Mouse (Mus musculus) layer of hippocampus, adult 9-10 months (tissue): ENCODE results near the gene A930004D18Rik.

Experiments used
- DNase-seq: peaks from one replicate; pipeline ENCODE4 v3.0.0; 2022; ENCODE audit warnings: low spot score

Gene A930004D18Rik

GRCm38 (mm10) chr2:18053243-18053950 lies 15.9 kb upstream of the A930004D18Rik start:
- no peak for DNase-seq

GRCm38 (mm10) chr2:18052581-18052980 lies 15.0 kb upstream of the A930004D18Rik start:
- no peak for DNase-seq

- no peak for DNase-seq
These were observed 14.3 kb upstream of the A930004D18Rik start for GRCm38 (mm10) chr2:18051831-18052170.

- DNase-seq = no peak
These were observed 13.7 kb upstream of the A930004D18Rik start for GRCm38 (mm10) chr2:18051026-18051830.

GRCm38 (mm10) chr2:18050541-18050985 lies 13.0 kb upstream of the A930004D18Rik start:
- no peak for DNase-seq

GRCm38 (mm10) chr2:18050018-18050417 lies 12.5 kb upstream of the A930004D18Rik start:
- DNase-seq = no peak

- no peak for DNase-seq
These were observed 11.8 kb upstream of the A930004D18Rik start for GRCm38 (mm10) chr2:18049279-18049821.

GRCm38 (mm10) chr2:18048453-18049075 lies 11.0 kb upstream of the A930004D18Rik start, which contains the start of gene Skida1:
TSS of gene Skida1 (minus strand) at chr2:18049051.
- DNase-seq = no peak

GRCm38 (mm10) chr2:18047646-18048452 lies 10.3 kb upstream of the A930004D18Rik start:
- no peak for DNase-seq

- DNase-seq = no peak
These were observed 9.5 kb upstream of the A930004D18Rik start for GRCm38 (mm10) chr2:18046758-18047645.

- DNase-seq = no peak
These were observed 8.6 kb upstream of the A930004D18Rik start for GRCm38 (mm10) chr2:18046186-18046585.

GRCm38 (mm10) chr2:18045781-18046181 lies 8.2 kb upstream of the A930004D18Rik start:
- DNase-seq = no peak

- DNase-seq = no peak
These were observed 7.7 kb upstream of the A930004D18Rik start for GRCm38 (mm10) chr2:18045143-18045780.

- no peak for DNase-seq
These were observed 3.8 kb upstream of the A930004D18Rik start for GRCm38 (mm10) chr2:18041199-18041885.

GRCm38 (mm10) chr2:18040347-18041160 lies 3.0 kb upstream of the A930004D18Rik start:
- no peak for DNase-seq

GRCm38 (mm10) chr2:18039566-18040290 lies 2.2 kb upstream of the A930004D18Rik start:
- DNase-seq = no peak

- no peak for DNase-seq
These were observed 1.4 kb upstream of the A930004D18Rik start for GRCm38 (mm10) chr2:18038895-18039371.
